8 mouse cellular contexts compared by ENCODE assay signal in genomic region chr1:182959811-182960455, GRCm38 (mm10). TPM values are rescaled to one million over a fixed set of nuclear protein-coding genes. Genes with fewer than 3 reads are reported as not detected.
DNase-seq lines count a peak whose midpoint lies in the region; ATAC-seq lines count a peak whose summit lies in the region.

No protein-coding gene starts in this region.

- H3K27me3 ChIP-seq in hindbrain, embryonic 12.5 days = peaks cover 12% of the 10 kb centered on the region

- peaks cover 19% of the 10 kb centered on the region for H3K4me1 ChIP-seq in hindbrain, embryonic 12.5 days

- ATAC-seq in hindbrain, embryonic 12.5 days (ENCODE audit: low FRiP score) = peak; percentile 70

- peak overlapping the region; percentile 45 for H3K27ac ChIP-seq in hindbrain, embryonic 12.5 days

- peak overlapping the region; percentile 62 for H3K4me2 ChIP-seq in hindbrain, embryonic 12.5 days (replicated peaks)

- DNase-seq in NIH3T3 (ENCODE audit: low read depth) = peak; percentile 61
- DNase-seq in cerebellum, adult 9-11 months = peak; percentile 80
- DNase-seq in frontal cortex, postnatal 10 days (ENCODE audit: low spot score in 2 of 2) = peak; percentile 59 to 81
- peak; percentile 84 to 91 for DNase-seq in layer of hippocampus, postnatal 10 days (ENCODE audit: low spot score in 2 of 2)
- peak; percentile 88 for DNase-seq in lung, postnatal 10 days
- DNase-seq in ovary, postnatal 14 days (ENCODE audit: low spot score) = peak; percentile 85
- DNase-seq in thymus, postnatal 10 days (ENCODE audit: low spot score in 2 of 2) = peak; percentile 47 to 83

- H3K4me3 ChIP-seq in hindbrain, embryonic 12.5 days = peak overlapping the region; percentile 33

- H3K9ac ChIP-seq in hindbrain, embryonic 12.5 days = peak overlapping the region; percentile 44

- WGBS in hindbrain, embryonic 12.5 days = 1% methylated on average over 20 of the region's 20 CpGs

- H3K36me3 ChIP-seq in hindbrain, embryonic 12.5 days = no peaks in the 10 kb centered on the region

- no peaks in the 10 kb centered on the region for H3K9me3 ChIP-seq in hindbrain, embryonic 12.5 days (replicated peaks)

RNA-seq across cellular contexts. Expression of gene Tlr5, which starts 5.3 kb away (rescaled TPM):
- polyA plus RNA-seq in hindbrain, embryonic 12.5 days (2016; fragmentation: Nextera tagmentation; extraction: Ambion mirVana) = 0.23 and 0.56 TPM in 2 replicates
- under 1 TPM; 0.67 to 0.69 TPM for total RNA-seq in layer of hippocampus, postnatal 10 days (2021)

Comparison
In these comparisons a context has a peak if more than half of its experiments do, and no peak if none do; other contexts are left out.
1. Peak in every context shown above with its lines: DNase-seq, ATAC-seq, H3K4me3 ChIP-seq and H3K27ac ChIP-seq.